Mouse (Mus musculus) liver, adult 2 months (tissue): ENCODE data around the gene Tarsl2. TPM values are rescaled to one million over a fixed set of nuclear protein-coding genes. Genes with fewer than 3 reads are reported as not detected.

Experiments
- DNase-seq: peaks from one replicate; pipeline ENCODE4 v3.0.0-alpha.2; 2011; ENCODE audit warnings: low read depth, low spot score; ENCODE audit errors: extremely low read depth
- H3K27ac ChIP-seq: fragments of 200-500 bp; replicated peaks from 2 replicates; pipeline ENCODE4 v1.5.1; 2012; ENCODE audit warnings: low read depth, mild to moderate bottlenecking, control low read depth, inconsistent platforms, low read length; ENCODE audit not compliant: insufficient read depth
- H3K27me3 ChIP-seq: fragments of 200-500 bp; 2 replicates; pipeline ENCODE4 v1.6.1; 2012; ENCODE audit warnings: mild to moderate bottlenecking, moderate library complexity, low read length, inconsistent platforms; ENCODE audit not compliant: control insufficient read depth, insufficient read depth
- H3K36me3 ChIP-seq: fragments of 200-500 bp; 2 replicates; pipeline ENCODE4 v1.6.1; 2012; ENCODE audit warnings: low read length, inconsistent platforms; ENCODE audit not compliant: control insufficient read depth, insufficient read depth
- H3K4me1 ChIP-seq: fragments of 200-500 bp; 2 replicates; pipeline ENCODE4 v1.6.1; 2011; ENCODE audit warnings: low read length; ENCODE audit not compliant: control insufficient read depth, insufficient read depth
- H3K4me3 ChIP-seq: fragments of 200-500 bp; 2 replicates; pipeline ENCODE4 v1.5.1; 2011; ENCODE audit warnings: low read depth, mild to moderate bottlenecking, control low read depth, low read length, moderate library complexity; ENCODE audit not compliant: insufficient read depth
- H3K79me2 ChIP-seq: fragments of 200-500 bp; 2 replicates; pipeline ENCODE4 v1.6.1; 2012; ENCODE audit warnings: inconsistent platforms, mild to moderate bottlenecking, low read length, moderate library complexity; ENCODE audit not compliant: control insufficient read depth, insufficient read depth
- H3K9ac ChIP-seq: fragments of 200-500 bp; 2 replicates; pipeline ENCODE4 v1.6.1; 2012; ENCODE audit warnings: low read depth, mild to moderate bottlenecking, control low read depth, inconsistent platforms, low read length
- CTCF ChIP-seq: fragments of 200-500 bp; IDR thresholded peaks from 2 replicates; pipeline ENCODE4 v1.5.1; 2011; ENCODE audit warnings: low read depth, low read length, control low read depth
- POLR2A ChIP-seq: fragments of 200-500 bp; IDR thresholded peaks from 2 replicates; pipeline ENCODE4 v1.6.1; 2011; ENCODE audit warnings: low read length, control low read depth; ENCODE audit not compliant: insufficient read depth; ENCODE audit errors: extremely low read depth
- WGBS: fragments of 180-500 bp; shearing (Covaris S2); methylation state at CpG from one replicate; pipeline ENCODE4 v1.1.7; 2018; 5-methylcytosine and 5-hydroxymethylcytosine counted together
- polyA plus RNA-seq: library from polyadenylated mRNA; depleted of rRNA; stranded (reverse); fragments of >200 nt; gene quantifications from 2 replicates; pipeline ENCODE4 v1.2.3, GENCODE M21; 2012
- total RNA-seq: library from RNA; depleted of rRNA; stranded (reverse); fragments of >200 nt; gene quantifications from 2 replicates; pipeline ENCODE4 v1.2.3, GENCODE M21; 2014

The Tarsl2 gene
- total and polyA plus RNA-seq, 2 experiments: 3.6 to 10.1 TPM

DNA sequence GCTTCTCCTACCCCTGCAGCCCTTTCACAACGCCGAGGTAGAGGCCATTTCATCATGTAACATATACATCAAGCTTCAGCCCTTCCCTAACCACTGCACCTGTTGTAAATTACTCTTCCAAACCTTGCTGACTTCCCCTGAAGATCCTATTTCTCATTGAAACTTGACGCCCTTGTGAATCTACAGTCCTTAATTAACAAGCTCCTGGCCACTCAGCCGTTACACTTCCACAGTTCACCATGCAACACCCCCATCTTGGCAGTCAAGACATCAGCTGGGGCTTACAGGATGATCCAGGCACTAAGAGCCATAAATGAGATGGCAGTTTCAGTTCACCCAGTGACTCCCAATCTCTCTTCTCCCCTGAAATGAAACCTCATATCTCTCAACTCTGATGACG, 31.0 kb upstream of the Tarsl2 start:
- no peak for TF ChIP-seq CTCF
- TF ChIP-seq POLR2A: no peak
- no peaks in the 10 kb centered on the region for H3K4me1 ChIP-seq
- H3K79me2 ChIP-seq: no peaks in the 10 kb centered on the region
- WGBS: 87% methylated on average over 5 of the region's 5 CpGs
- H3K9ac ChIP-seq: no peak overlapping the region
- H3K27me3 ChIP-seq: no peaks in the 10 kb centered on the region
- no peaks in the 10 kb centered on the region for H3K36me3 ChIP-seq
- no peak overlapping the region for H3K4me3 ChIP-seq
- no peak overlapping the region for H3K27ac ChIP-seq
- DNase-seq: no peak

DNA sequence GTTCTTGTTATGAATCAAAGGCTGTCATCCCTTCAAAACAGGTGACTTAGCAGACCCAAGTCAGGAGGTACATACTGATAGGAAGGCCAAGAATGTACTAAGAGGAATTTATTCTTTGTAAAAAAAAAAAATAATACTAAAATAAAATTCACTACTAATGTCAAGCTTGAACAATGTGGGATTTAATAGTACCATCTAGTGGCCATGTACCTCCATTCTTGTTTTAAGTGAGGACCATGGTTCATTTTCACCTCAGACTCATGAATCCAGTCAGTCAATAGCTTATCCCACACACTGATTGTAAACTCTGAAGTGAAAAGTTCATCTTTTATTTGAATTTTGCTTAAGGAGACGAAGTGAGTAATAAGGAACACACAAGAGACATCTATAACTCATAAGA, 25.9 kb upstream of the Tarsl2 start:
- no peak overlapping the region for H3K9ac ChIP-seq
- DNase-seq: no peak
- H3K36me3 ChIP-seq: no peaks in the 10 kb centered on the region
- H3K79me2 ChIP-seq: no peaks in the 10 kb centered on the region
- H3K4me3 ChIP-seq: no peak overlapping the region
- WGBS: 66% methylated on average over 1 of the region's 1 CpGs
- H3K27me3 ChIP-seq: no peaks in the 10 kb centered on the region
- no peaks in the 10 kb centered on the region for H3K4me1 ChIP-seq
- TF ChIP-seq CTCF: no peak
- no peak for TF ChIP-seq POLR2A
- no peak overlapping the region for H3K27ac ChIP-seq

DNA sequence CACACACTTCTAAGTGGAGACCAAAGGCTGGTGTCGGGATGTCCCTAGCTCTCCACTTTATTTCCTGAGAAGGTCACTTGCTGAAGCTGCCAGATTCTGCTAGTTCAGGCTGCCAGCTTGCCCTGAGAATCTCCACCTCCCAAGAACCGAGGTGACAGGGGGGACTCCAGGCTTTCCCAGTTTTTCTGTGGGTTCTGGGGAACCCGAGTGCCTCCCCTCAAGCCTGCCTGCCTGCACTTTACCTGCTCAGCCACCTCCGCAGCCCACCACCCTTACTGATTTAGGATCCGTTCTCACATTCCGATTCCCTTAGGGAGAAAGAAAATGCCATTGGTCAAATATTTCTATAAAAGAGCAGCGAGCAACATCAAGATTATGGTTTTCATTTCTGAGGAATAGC, 24.0 kb upstream of the Tarsl2 start:
- TF ChIP-seq POLR2A (no peak), CTCF (no peak)
- Histone ChIP-seq H3K79me2 (no peaks in the 10 kb centered on the region), H3K27me3 (no peaks in the 10 kb centered on the region), H3K9ac (no peak overlapping the region), H3K4me1 (no peaks in the 10 kb centered on the region), H3K27ac (no peak overlapping the region), H3K4me3 (no peak overlapping the region), H3K36me3 (no peaks in the 10 kb centered on the region)
- no peak for DNase-seq
- 82% methylated on average over 7 of the region's 7 CpGs for WGBS

DNA sequence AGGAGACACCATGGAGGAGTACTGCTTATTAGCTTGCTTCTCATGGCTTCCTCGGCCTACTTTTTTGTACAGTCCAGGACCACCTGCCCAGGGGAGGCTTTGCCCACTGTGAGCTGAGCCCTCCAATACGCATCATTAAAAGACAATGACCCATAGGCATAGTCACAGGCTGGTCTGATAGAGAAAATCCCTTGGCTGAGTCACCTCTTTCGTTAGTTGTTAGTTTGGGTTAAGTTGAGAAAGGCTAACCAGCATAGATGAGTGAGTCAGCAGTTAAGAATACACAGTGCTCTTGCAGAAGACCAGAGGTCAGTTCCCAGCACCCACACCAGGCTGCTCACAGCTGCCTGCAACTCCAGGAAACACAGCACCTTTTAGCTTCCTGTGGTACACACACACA, 21.4 kb upstream of the Tarsl2 start:
- Histone ChIP-seq H3K27ac (no peak overlapping the region), H3K9ac (no peak overlapping the region), H3K79me2 (no peaks in the 10 kb centered on the region), H3K4me1 (no peaks in the 10 kb centered on the region), H3K4me3 (no peak overlapping the region), H3K36me3 (no peaks in the 10 kb centered on the region), H3K27me3 (no peaks in the 10 kb centered on the region)
- no peak for DNase-seq
- TF ChIP-seq CTCF: no peak
- no peak for TF ChIP-seq POLR2A
- 87% methylated on average over 3 of the region's 3 CpGs for WGBS

DNA sequence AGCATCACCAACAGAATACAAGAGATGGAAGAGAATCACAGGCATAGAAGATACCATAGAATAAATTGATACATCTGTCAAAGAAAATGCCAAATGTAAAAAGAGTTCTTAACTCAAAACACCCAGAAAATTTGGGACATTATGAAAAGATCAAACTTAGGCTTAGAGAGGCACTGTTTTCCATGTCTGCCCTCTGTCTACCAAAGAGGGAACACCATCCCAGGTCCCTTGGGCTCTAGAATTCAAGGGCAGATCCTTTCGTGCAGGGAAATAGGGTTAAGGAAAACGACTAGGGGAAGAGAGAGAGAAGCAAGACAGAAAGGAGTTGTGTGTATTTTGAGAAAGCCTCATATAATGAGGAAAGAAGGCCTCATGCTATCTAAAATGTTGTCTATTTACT, 19.2 kb upstream of the Tarsl2 start:
- Histone ChIP-seq H3K27ac (no peak overlapping the region), H3K4me3 (no peak overlapping the region), H3K4me1 (no peaks in the 10 kb centered on the region), H3K9ac (no peak overlapping the region), H3K79me2 (no peaks in the 10 kb centered on the region), H3K27me3 (no peaks in the 10 kb centered on the region), H3K36me3 (no peaks in the 10 kb centered on the region)
- WGBS: 51% methylated on average over 2 of the region's 2 CpGs
- TF ChIP-seq CTCF: no peak
- no peak for TF ChIP-seq POLR2A
- DNase-seq: no peak

DNA sequence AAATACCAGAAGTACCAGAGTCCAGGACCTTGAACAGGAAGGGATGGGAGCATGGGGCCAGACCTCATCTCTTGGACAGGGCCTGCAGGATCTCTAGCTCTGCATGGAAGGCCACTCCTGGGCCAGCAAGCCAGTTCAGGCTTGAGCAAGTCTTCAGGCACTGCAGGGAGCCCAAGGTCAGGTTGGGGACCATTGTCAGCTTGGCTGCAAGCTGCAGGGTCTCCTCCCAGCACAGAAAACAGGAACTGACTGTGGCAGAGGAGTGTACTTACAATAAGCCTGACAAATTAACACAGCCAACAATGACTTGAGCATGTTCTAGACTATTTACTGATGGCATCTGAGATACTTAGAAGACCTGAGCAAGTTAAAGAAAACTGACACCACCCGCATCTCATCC, 14.9 kb upstream of the Tarsl2 start:
- Histone ChIP-seq H3K36me3 (no peaks in the 10 kb centered on the region), H3K9ac (no peak overlapping the region), H3K79me2 (no peaks in the 10 kb centered on the region), H3K4me1 (no peaks in the 10 kb centered on the region), H3K4me3 (no peak overlapping the region), H3K27me3 (no peaks in the 10 kb centered on the region), H3K27ac (no peak overlapping the region)
- TF ChIP-seq CTCF (no peak), POLR2A (no peak)
- WGBS: 95% methylated on average over 1 of the region's 1 CpGs
- DNase-seq: no peak
